Mouse (Mus musculus) thymus, adult 2 months (tissue): ENCODE results near the gene Prl7c1.
"Not testable (repeated sequence)": the region's sequence is repeated elsewhere in the genome, so short reads cannot be mapped to it uniquely, and the experiment has no call there.

Experiments used
- CTCF ChIP-seq: fragments of 200-500 bp; IDR thresholded peaks from 2 replicates; pipeline ENCODE4 v1.5.1; 2012; ENCODE audit warnings: mild to moderate bottlenecking, control low read depth, low read length, moderate library complexity, borderline replicate concordance; ENCODE audit not compliant: control insufficient read depth, poor library complexity, insufficient read depth; ENCODE audit errors: extremely low read depth
- POLR2A ChIP-seq: fragments of 200-500 bp; IDR thresholded peaks from 2 replicates; pipeline ENCODE4 v1.6.1; 2012; ENCODE audit warnings: mild to moderate bottlenecking, low read length, control low read depth, moderate library complexity; ENCODE audit not compliant: control insufficient read depth, poor library complexity, insufficient read depth; ENCODE audit errors: extremely low read depth

DNA sequence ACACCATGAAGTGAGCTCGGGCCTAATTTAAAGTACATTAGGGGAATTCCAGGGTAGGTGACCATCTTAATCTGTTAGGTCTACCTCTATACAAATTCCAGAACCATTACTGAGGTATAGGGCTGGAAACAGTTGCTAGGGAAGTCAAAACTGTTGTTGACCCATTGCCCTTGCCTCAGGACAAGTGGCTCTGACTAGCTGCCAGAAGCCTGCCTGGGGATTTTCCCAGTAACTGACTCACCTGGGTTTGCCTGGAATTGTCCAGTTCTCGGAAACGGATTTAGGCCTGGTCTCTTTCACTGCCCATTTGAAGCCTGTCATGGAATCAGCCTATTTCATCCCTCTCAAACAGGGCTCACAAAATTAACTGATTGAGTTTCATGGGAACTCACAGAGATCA is 55.5 kb downstream of the Prl7c1 start:
- TF ChIP-seq CTCF, POLR2A: not testable (repeated sequence)
